Mouse (Mus musculus) embryonic fibroblast, embryonic 13.5 days (primary cell): ENCODE measurements around the gene Magoh. TPM values are rescaled to one million over a fixed set of nuclear protein-coding genes. Genes with fewer than 3 reads are reported as not detected.

Experiments used
- H3K27ac ChIP-seq: 2 replicates; pipeline ENCODE4 v1.5.1; 2012; ENCODE audit warnings: low read length, control low read depth, inconsistent platforms; ENCODE audit not compliant: insufficient read depth
- H3K4me1 ChIP-seq: 2 replicates; pipeline ENCODE4 v1.6.1; 2011; ENCODE audit warnings: low read length; ENCODE audit not compliant: control insufficient read depth, insufficient read depth
- H3K4me3 ChIP-seq: 2 replicates; pipeline ENCODE4 v1.5.1; 2011; ENCODE audit warnings: mild to moderate bottlenecking, control low read depth, low read length; ENCODE audit not compliant: insufficient read depth
- CTCF ChIP-seq: IDR thresholded peaks from 2 replicates; pipeline ENCODE4 v1.5.1; 2011; ENCODE audit warnings: mild to moderate bottlenecking, control low read depth, low read length, moderate library complexity, borderline replicate concordance; ENCODE audit not compliant: insufficient read depth
- POLR2A ChIP-seq: IDR thresholded peaks from 2 replicates; pipeline ENCODE4 v1.6.1; 2011; ENCODE audit warnings: low read depth, mild to moderate bottlenecking, control low read depth, low read length, moderate library complexity
- polyA plus RNA-seq: library from polyadenylated mRNA; stranded (reverse); fragments of >200 nt; gene quantifications from 2 replicates; pipeline ENCODE4 v1.2.4, GENCODE M21; 2011; ENCODE audit warnings: low read depth; ENCODE audit not compliant: missing spikeins, insufficient read length

The Magoh gene
- polyA plus RNA-seq, 1 experiment, result 121 TPM

- H3K4me1 ChIP-seq, result no peaks in the 10 kb centered on the region
- no peak overlapping the region for H3K4me3 ChIP-seq
- no peak overlapping the region for H3K27ac ChIP-seq
- TF ChIP-seq CTCF (peak; percentile 57), POLR2A (no peak)
Measured at GRCm38 (mm10) chr4:107844971-107845370, 34.6 kb upstream of the Magoh start.

DNA sequence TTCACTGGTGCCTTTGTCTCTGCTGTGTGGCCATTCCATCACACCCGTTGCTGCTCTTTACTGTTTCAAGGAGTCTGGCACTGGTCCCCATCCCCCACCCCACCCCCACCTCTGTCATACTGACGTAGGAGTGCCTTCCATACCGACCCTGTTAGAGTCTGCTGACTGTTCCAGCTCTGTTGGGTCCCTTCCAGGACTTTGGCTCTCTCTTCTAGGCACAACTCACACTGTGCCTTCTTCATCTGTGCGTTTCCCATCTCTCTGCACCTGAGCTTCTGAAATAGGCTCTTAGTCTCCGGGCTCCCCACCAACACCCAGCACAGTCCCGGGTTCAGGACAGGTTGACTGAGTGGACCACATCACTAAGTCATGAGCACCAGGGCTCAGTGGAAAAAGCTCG lies 32.8 kb upstream of the Magoh start:
- no peak for TF ChIP-seq CTCF
- TF ChIP-seq POLR2A, result no peak
- Histone ChIP-seq H3K4me1 (no peaks in the 10 kb centered on the region), H3K4me3 (no peak overlapping the region), H3K27ac (no peak overlapping the region)

DNA sequence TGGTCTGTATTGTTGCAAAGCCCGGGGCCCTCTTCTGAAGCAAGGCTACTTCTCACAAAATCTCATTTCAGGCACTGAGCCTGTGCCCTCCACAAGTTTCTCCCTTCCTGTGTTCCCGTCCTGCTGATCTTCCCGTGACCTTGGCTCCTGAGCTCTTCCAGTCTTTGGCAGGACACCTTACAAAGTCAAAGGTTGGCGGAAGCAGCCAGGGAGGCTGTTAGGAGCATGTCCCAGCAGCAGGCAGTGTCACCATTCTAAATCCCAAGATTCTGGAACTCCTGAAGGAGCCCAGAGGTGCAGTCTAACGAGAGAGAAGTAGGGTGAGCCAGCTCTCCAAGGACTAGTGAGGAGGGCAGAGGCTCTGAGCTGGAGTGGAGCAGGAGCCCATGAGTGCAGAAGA lies 31.0 kb upstream of the Magoh start:
- Histone ChIP-seq H3K27ac (no peak overlapping the region), H3K4me1 (no peaks in the 10 kb centered on the region), H3K4me3 (no peak overlapping the region)
- TF ChIP-seq POLR2A (no peak), CTCF (no peak)

DNA sequence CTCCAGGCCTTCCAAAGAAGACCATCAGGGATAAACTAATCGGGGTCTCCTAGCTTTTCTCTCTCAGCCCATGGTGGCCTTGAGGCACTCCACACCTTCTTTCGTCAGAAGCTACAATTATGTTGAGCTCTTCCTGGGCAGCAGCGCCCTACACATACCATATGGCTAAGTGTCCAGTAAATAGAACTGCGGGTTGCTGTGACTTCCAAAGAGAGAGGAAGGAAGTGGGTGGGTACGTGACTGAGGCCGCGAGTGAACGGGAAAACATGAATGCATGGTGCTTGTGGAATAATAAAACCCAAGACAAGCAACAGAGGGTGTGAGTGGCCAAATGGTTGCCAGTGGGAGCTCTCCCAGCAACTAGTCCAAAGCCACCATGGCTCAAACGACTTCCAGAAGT lies 29.9 kb upstream of the Magoh start:
- Histone ChIP-seq H3K27ac (no peak overlapping the region), H3K4me3 (no peak overlapping the region), H3K4me1 (no peaks in the 10 kb centered on the region)
- no peak for TF ChIP-seq POLR2A
- TF ChIP-seq CTCF, result no peak

DNA sequence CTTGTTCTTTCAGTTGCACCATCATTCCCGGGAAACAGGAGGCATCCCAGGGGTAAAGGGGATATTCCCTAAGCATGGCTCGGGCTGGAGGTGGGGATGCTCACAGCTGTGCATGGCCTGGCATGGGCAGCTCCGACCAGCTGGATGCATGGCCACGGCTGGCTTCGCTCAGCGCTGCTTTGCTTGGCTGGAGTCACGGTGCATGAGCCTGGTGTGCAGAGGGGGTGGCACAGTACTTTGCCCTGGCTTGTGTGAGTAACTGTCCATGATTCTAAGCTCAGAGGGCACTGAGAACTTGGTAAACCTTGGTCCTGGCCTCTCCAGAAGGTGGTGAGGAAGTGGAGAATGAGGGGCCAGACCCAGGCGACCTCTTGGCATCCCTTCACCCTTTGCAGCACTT lies 29.5 kb upstream of the Magoh start:
- Histone ChIP-seq H3K4me3 (no peak overlapping the region), H3K27ac (no peak overlapping the region), H3K4me1 (no peaks in the 10 kb centered on the region)
- no peak for TF ChIP-seq CTCF
- no peak for TF ChIP-seq POLR2A

- TF ChIP-seq CTCF, result no peak
- no peak for TF ChIP-seq POLR2A
Measured at GRCm38 (mm10) chr4:107853333-107853732, 26.2 kb upstream of the Magoh start.

GRCm38 (mm10) chr4:107853836-107854235 lies 25.7 kb upstream of the Magoh start:
- H3K4me1 ChIP-seq, result no peaks in the 10 kb centered on the region
- no peak overlapping the region for H3K27ac ChIP-seq
- no peak overlapping the region for H3K4me3 ChIP-seq
- no peak for TF ChIP-seq CTCF
- TF ChIP-seq POLR2A, result no peak

More at GRCm38 (mm10) chr4:107853333-107853732, 26.2 kb upstream of the Magoh start:
- H3K4me3 ChIP-seq, result no peak overlapping the region
- H3K4me1 ChIP-seq, result no peaks in the 10 kb centered on the region
- no peak overlapping the region for H3K27ac ChIP-seq

DNA sequence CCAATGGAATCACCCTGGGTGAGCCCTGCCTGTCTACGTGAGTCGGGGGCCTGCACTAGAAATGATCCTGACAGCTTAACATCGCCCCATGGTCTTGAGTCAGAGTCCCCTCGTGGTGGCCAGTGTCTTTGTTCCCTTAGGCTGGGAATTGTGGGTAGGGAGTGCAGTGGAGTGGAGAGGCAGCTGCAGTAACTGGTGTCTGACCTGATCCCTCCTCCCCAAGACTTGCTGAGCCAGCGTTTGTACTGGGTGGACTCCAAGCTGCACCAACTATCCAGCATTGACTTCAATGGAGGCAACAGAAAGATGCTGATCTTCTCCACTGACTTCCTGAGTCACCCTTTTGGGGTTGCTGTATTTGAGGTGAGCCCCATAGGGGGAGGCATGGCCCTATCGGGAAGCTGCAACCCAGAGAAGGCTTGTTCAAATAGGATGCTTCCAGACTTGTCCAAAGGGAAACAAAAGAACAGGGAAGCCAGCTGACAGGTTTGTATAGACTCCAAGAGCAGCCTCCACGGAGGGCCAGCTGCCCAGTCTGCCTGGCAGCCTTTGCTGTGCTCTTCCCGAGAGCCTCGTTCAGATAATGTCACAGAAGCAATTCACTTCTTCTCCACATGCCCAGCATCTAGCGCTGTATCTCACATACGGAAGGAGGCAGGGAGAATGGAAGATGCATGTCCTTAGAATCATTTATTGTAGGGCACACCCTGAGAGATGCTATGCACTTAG lies 22.4 kb upstream of the Magoh start:
- H3K4me1 ChIP-seq, result no peaks in the 10 kb centered on the region
- H3K27ac ChIP-seq, result no peak overlapping the region
- no peak for TF ChIP-seq CTCF
- no peak for TF ChIP-seq POLR2A
- no peak overlapping the region for H3K4me3 ChIP-seq

DNA sequence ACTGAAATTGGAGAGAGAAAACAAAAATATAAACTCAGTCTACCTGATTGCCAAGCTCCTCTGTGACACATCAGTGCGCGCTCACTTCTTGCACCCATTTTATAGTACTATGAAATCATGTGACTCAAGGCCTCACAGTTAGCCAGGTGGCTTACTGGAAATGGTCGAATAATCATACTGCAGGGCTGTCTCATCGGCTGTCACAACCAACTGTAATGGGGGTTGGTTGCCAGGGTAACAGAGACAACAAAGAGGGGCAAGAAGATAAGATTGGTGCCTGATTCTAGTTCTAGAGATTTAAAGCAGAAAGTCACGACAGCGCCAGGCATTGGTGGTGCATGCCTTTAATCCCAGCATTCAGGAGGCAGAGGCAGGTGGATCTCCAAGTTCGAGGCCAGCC lies 20.6 kb upstream of the Magoh start:
- H3K4me3 ChIP-seq, result no peak overlapping the region
- TF ChIP-seq POLR2A, result no peak
- no peak for TF ChIP-seq CTCF
- no peaks in the 10 kb centered on the region for H3K4me1 ChIP-seq
- H3K27ac ChIP-seq, result no peak overlapping the region

GRCm38 (mm10) chr4:107864866-107865265 lies 14.7 kb upstream of the Magoh start:
- TF ChIP-seq POLR2A (no peak), CTCF (no peak)
- H3K4me1 ChIP-seq, result 0 out of 2 replicates have a peak, but pooled peaks cover 2% of the 10 kb centered on the region
- peak overlapping the region; percentile 30; the same call in 1 of the 2 replicates for H3K27ac ChIP-seq
- no peak overlapping the region for H3K4me3 ChIP-seq

DNA sequence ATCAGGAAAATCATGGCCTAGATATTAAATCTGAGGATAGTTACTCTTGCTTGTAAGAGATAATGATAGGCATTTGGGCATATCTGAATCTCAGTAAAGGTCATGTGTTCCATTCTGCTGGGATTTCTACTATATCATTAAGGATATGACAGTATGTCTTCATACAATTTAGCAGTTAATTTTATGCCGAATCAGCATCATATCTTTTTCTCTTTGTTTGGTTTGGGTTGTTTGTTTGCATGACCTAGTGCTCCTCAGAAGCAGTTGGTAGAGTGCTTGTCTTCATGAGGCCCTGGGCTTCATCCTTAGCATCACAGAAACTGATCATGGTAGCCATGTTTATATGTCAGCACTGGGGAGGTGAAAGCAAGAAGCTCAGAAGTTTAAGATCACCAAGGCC lies 2.1 kb downstream of the Magoh start:
- no peak for TF ChIP-seq CTCF
- TF ChIP-seq POLR2A, result no peak

More for the DNA sequence above, 2.1 kb downstream of the Magoh start:
- Histone ChIP-seq H3K4me3 (no peak overlapping the region), H3K27ac (no peak overlapping the region), H3K4me1 (no peaks in the 10 kb centered on the region; the same call in none of the 2 replicates)
